Mouse (Mus musculus) liver, embryonic 14.5 days (tissue): ENCODE results near the gene E2f4.

Experiments
- CTCF ChIP-seq: IDR thresholded peaks from 2 replicates; pipeline ENCODE4 v1.5.1; 2016; ENCODE audit warnings: antibody characterized with exemption, low read depth, control low read depth
- EP300 ChIP-seq: IDR thresholded peaks from 2 replicates; pipeline ENCODE4 v1.6.1; 2016; ENCODE audit warnings: antibody characterized with exemption, low read depth

DNA sequence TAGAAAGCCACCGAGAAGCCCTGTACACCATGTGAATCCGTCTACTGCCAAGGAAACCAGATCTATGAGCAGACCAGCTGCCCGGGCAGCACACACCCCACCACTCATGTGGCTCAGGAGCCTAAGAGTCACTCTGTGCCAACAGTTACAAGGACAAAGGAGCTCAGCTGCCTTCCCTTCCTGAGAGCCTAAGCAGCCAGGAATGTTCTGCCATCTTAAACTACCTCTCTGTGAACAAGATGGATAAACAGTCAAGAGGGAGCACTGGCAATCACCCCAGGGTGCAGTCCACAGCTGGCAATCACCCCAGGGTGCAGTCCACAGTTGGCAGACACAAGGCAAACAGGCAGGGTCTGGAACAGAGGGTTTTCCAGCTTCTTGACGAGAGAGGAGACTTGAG, 20.5 kb downstream of the E2f4 start:
- TF ChIP-seq CTCF (no peak), EP300 (no peak)
